Mouse (Mus musculus) embryonic fibroblast, embryonic 13.5 days (primary cell): ENCODE data around the gene Hbq1b. TPM values are rescaled to one million over a fixed set of nuclear protein-coding genes. Genes with fewer than 3 reads are reported as not detected.

Source experiments
- H3K27ac ChIP-seq: 2 replicates; pipeline ENCODE4 v1.5.1; 2012; ENCODE audit warnings: low read length, control low read depth, inconsistent platforms; ENCODE audit not compliant: insufficient read depth
- H3K4me1 ChIP-seq: 2 replicates; pipeline ENCODE4 v1.6.1; 2011; ENCODE audit warnings: low read length; ENCODE audit not compliant: control insufficient read depth, insufficient read depth
- H3K4me3 ChIP-seq: 2 replicates; pipeline ENCODE4 v1.5.1; 2011; ENCODE audit warnings: mild to moderate bottlenecking, control low read depth, low read length; ENCODE audit not compliant: insufficient read depth
- CTCF ChIP-seq: IDR thresholded peaks from 2 replicates; pipeline ENCODE4 v1.5.1; 2011; ENCODE audit warnings: mild to moderate bottlenecking, control low read depth, low read length, moderate library complexity, borderline replicate concordance; ENCODE audit not compliant: insufficient read depth
- POLR2A ChIP-seq: IDR thresholded peaks from 2 replicates; pipeline ENCODE4 v1.6.1; 2011; ENCODE audit warnings: low read depth, mild to moderate bottlenecking, control low read depth, low read length, moderate library complexity
- polyA plus RNA-seq: library from polyadenylated mRNA; stranded (reverse); fragments of >200 nt; gene quantifications from 2 replicates; pipeline ENCODE4 v1.2.4, GENCODE M21; 2011; ENCODE audit warnings: low read depth; ENCODE audit not compliant: missing spikeins, insufficient read length

Hbq1b gene
- polyA plus RNA-seq, 1 experiment: not detected

DNA sequence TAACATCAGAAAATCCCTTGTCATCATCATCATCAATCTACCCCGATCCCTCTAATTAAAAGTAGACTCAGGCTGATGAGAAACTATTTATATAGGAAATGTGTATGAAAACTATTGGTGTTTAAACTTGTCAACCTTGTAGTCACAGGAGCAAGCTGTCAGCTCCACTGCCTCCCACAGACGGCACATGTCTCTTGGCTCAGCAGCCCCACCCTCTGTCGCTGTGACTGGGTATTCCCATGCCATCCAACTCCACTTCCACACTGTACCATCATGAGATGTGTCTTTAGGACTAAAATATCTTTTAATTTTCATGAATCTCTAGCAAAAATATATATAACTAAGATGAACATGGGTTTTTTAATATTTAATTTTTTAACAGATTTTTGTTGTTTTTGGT is 38.4 kb upstream of the Hbq1b start:
- no peak overlapping the region for H3K27ac ChIP-seq
- TF ChIP-seq CTCF: no peak
- H3K4me3 ChIP-seq: no peak overlapping the region
- peaks cover 9% of the 10 kb centered on the region for H3K4me1 ChIP-seq

DNA sequence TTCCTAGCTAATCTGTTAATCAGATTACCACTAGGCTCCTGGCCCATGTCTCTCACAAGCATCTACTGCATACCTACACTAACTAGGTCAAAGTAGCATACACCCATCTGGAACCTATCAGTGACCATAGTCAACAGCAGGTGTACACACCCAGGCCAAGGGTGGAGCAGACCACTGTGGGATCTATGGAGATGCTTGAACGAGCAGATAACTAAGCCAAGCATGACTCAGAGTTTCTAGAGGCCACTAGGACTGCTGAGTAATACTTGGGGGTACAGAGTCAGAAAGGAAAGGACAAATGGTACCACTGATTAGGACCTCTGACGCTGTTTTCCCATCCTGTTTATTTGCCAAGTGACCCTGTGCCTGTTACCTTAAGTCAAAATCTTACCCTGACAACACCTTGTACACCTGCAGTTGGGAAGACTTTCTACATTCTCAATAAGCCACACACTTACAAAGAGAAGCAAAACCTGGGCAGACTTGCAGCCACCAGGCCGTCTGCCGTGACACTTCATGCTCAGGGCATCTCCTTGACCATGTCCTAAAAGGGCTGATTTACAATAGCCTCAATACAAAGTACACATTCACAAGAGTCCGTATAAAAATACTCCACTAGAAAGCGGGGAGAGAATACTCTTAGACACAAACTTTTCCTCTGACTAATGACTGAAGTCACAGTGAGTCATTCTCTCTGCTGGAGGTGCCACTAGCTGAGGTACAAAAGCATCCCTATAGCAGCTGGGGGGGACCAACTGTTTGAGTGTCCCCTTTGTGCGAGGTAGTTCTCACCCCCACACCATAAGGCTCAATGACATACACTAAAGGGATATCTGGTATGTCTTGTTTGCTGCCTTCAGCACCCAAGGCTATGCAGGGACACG is 35.6 kb upstream of the Hbq1b start:
- no peak overlapping the region for H3K4me3 ChIP-seq
- H3K4me1 ChIP-seq: peaks cover 9% of the 10 kb centered on the region
- TF ChIP-seq POLR2A: no peak
- no peak for TF ChIP-seq CTCF
- H3K27ac ChIP-seq: peak overlapping the region; percentile 74; the same call in 1 of the 2 replicates

DNA sequence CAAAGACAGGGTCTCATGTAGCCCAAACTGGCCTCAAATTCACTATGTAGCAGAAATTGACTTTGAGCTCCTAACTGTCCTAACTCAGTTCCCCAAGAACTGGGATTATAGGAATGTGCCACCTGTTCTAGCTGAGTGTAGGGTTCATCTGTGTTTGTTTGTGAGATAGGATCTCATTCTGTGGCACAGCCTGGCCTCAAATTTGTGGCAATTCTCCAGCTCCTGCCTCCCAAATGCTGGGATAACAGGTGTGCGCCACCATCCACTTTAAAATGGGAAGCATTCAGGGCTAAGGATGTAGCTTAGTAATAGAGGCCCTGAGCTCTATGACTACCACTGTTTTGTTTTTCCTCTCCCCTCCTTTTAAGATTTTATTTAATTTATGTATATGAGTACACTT is 33.6 kb upstream of the Hbq1b start:
- Histone ChIP-seq H3K4me1 (peaks cover 9% of the 10 kb centered on the region), H3K4me3 (no peak overlapping the region), H3K27ac (no peak overlapping the region)
- TF ChIP-seq POLR2A: no peak
- no peak for TF ChIP-seq CTCF

DNA sequence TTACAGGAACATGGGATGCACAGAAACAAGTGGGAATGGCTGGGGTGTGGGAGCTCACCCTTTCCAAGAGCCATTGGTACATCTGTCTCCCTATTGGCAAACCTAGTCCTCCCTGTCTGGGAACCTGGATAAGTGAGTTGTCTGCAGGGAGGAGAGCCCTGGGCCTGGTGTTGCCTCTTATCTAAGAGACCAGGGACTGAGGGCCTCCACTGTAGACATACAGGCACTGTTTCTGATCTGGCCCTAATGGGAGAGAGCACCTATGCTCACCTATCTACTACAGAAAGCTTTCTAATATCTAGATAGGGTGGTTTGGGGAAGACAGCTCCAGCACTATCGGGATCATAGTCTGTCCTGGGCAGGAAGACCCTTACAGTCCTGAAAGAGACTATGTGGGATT is 30.6 kb upstream of the Hbq1b start:
- H3K4me1 ChIP-seq: peaks cover 4% of the 10 kb centered on the region
- TF ChIP-seq POLR2A (no peak), CTCF (no peak)
- H3K27ac ChIP-seq: no peak overlapping the region
- H3K4me3 ChIP-seq: no peak overlapping the region

DNA sequence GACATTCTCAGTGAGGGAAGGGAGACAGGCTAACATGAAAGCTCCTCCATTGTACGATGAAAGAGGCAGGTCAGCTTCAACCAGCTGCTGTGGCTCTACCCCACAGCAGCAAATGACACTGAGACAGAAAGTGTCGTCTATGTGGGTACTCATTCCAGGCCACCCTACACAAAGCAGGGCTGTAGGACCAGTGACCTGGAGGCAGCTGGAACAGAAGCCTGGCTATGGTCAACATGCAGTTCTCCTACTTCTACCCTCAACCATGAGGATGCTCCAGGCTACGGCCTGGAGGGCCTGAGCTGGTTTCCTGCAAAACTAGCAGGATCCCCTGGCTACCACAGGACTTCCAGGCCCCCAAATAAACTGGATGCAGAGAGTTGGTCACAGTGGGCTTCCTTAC is 30.2 kb upstream of the Hbq1b start:
- Histone ChIP-seq H3K4me1 (peaks cover 2% of the 10 kb centered on the region; the same call in 1 of the 2 replicates), H3K4me3 (no peak overlapping the region), H3K27ac (no peak overlapping the region)
- TF ChIP-seq CTCF (no peak), POLR2A (no peak)

DNA sequence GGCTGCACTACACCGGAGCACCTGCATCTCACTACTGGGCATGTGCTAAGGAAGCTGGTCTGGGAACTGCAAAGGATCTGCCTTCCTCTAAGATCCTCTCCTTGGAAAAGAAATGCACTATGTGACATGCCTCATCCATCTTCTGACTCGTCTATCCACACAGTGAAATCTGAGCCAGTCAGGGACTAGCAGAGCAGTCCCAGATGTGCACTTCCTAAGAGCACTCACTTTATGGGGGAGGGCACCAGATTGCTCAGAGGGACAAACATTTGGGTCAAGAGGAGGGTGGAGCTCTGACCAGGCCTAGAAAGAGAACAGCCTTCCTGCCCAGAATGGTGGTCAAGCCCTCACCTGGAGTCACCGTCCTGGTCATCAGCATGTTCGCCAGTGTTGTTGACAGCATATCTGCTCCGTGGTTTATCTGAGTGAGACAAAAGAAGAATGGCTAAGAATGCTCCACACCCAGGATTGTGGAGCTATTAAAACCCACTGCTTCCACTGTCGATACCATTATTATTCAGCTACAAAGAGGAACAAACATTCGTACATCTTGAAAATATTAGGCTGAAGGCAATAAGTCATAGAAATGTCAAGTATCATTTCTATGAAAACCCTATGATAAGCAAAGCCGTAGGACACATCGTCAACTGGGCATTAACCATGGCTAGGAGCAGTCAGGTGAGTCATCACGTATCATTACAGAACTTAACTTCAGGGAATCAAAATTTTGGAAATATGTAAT is 23.9 kb upstream of the Hbq1b start:
- Histone ChIP-seq H3K27ac (peak overlapping the region; percentile 72), H3K4me1 (peaks cover 28% of the 10 kb centered on the region), H3K4me3 (no peak overlapping the region)
- TF ChIP-seq CTCF (no peak), POLR2A (no peak)

DNA sequence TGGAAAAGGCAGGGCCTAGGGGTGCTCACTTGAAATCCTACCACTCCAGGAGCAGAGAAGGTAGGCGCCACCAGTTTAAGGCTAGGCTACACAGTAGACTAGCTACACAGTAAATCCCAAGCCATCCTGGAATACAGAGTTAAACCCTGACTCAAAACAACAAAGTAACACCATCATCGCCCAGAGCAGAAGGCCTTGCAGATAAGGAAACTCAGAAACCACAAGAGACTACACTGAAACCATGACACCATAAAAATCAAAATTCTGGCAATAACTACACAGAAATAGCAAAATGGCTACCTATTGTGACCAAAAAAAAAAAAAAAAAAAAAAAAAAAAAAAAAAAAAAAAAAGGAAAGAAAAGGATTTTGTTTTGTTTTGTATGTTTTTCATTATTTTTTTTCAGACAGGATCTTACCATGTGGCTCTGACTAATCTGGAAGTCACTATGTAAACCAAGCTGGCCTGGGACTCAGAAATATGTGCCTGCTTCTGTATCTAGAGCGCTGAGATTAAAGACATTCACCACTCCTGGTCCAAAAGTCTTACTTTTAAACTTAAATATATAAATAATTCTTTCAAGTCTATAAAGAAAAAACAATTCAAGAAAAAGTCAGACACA is 21.5 kb upstream of the Hbq1b start:
- peak overlapping the region; percentile 74; the same call in 1 of the 2 replicates for H3K27ac ChIP-seq
- no peak for TF ChIP-seq CTCF
- no peak for TF ChIP-seq POLR2A
- H3K4me1 ChIP-seq: peaks cover 30% of the 10 kb centered on the region
- H3K4me3 ChIP-seq: no peak overlapping the region

DNA sequence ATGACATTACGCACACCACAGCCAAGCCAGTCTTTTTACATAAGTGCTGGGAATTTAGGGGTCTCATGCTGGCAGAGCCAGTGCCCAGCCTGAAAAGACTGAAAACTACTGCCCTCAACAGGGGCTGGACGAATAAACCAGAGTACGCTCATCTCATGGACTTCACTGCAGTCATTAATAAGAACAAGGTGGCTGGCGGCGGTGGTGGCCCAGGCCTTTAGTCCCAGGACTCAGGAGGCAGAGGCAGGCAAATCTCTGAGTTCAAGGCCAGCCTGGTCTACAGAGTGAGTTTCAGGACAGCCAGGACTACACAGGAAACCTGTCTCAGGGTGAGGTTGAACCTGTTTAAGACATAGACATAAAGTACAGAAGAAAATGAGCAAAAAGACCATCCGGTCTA is 20.6 kb upstream of the Hbq1b start:
- H3K4me1 ChIP-seq: peaks cover 30% of the 10 kb centered on the region
- 0 out of 2 replicates have a peak overlapping the region, but pooled peaks have one; percentile 9 for H3K4me3 ChIP-seq
- peak overlapping the region; percentile 73; the same call in 1 of the 2 replicates for H3K27ac ChIP-seq
- TF ChIP-seq POLR2A: no peak
- no peak for TF ChIP-seq CTCF

DNA sequence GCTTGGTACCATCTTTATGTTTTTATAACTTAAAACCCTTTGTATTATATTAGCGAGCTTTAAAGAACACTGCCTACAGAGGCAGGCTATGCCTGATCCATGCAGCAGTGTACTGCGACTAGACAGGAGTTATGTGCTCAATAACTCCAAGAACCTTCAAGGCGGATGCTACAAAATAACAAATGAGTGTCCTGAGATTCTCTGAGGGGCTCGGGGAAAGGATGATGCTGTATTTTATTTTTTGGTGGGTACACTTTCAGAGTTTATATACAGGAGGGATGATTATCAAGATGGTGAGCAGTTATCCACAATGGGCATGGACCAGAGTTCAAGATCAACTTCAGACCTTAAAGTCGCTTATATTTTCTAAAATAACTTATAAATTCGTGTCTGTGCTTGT is 20.0 kb upstream of the Hbq1b start:
- H3K4me3 ChIP-seq: peak overlapping the region; percentile 97
- TF ChIP-seq CTCF (no peak), POLR2A (no peak)
- peak overlapping the region; percentile 95 for H3K27ac ChIP-seq

More for the DNA sequence above, 20.0 kb upstream of the Hbq1b start:
- peaks cover 27% of the 10 kb centered on the region for H3K4me1 ChIP-seq
